Mouse (Mus musculus) limb, embryonic 10.5 days (tissue): ENCODE results near the gene Snx8. TPM values are rescaled to one million over a fixed set of nuclear protein-coding genes. Genes with fewer than 3 reads are reported as not detected.
"Not testable (repeated sequence)": the region's sequence is repeated elsewhere in the genome, so short reads cannot be mapped to it uniquely, and the experiment has no call there.

Experiments used
- DNase-seq: peaks from one replicate; pipeline ENCODE4 v3.0.0-alpha.2; 2017; ENCODE audit warnings: low spot score
- H3K27ac ChIP-seq: fragments of 300-500 bp; sonication (generic); 2 replicates; pipeline ENCODE4 v1.5.1; 2016; ENCODE audit warnings: mild to moderate bottlenecking
- H3K27me3 ChIP-seq: fragments of 300-500 bp; sonication (generic); 2 replicates; pipeline ENCODE4 v1.6.1; 2016; ENCODE audit warnings: low read depth, mild to moderate bottlenecking; ENCODE audit not compliant: poor library complexity, severe bottlenecking
- H3K36me3 ChIP-seq: fragments of 300-500 bp; sonication (generic); 2 replicates; pipeline ENCODE4 v1.6.1; 2016; ENCODE audit warnings: mild to moderate bottlenecking, moderate library complexity
- H3K4me1 ChIP-seq: fragments of 300-500 bp; sonication (generic); 2 replicates; pipeline ENCODE4 v1.6.1; 2016
- H3K4me3 ChIP-seq: fragments of 300-500 bp; sonication (generic); 2 replicates; pipeline ENCODE4 v1.5.1; 2016; ENCODE audit warnings: mild to moderate bottlenecking, moderate library complexity
- H3K9me3 ChIP-seq: fragments of 300-500 bp; sonication (generic); replicated peaks from 2 replicates; pipeline ENCODE4 v1.6.1; 2016; ENCODE audit warnings: mild to moderate bottlenecking
- WGBS: fragments of 180-500 bp; shearing (Covaris S2); methylation state at CpG from one replicate; pipeline ENCODE4 v1.1.7; 2016; 5-methylcytosine and 5-hydroxymethylcytosine counted together
- polyA plus RNA-seq: library from polyadenylated mRNA; unstranded; fragments of >200 nt; fragmentation: Nextera tagmentation; extraction: Ambion mirVana; gene quantifications from 2 replicates; pipeline ENCODE4 v1.2.1, GENCODE M21; 2016

Gene Snx8
- polyA plus RNA-seq, 1 experiment from 2014 or later: 22.4 TPM

GRCm38 (mm10) chr5:140379299-140379698, 9.8 kb downstream of the Snx8 start:
- Histone ChIP-seq H3K27ac (0 out of 2 replicates have a peak overlapping the region, but pooled peaks have one; percentile 4), H3K4me3 (no peak overlapping the region), H3K4me1 (peaks cover 15% of the 10 kb centered on the region), H3K27me3 (no peaks in the 10 kb centered on the region), H3K9me3 (no peaks in the 10 kb centered on the region), H3K36me3 (peaks cover 10% of the 10 kb centered on the region; the same call in 1 of the 2 replicates)
- WGBS: 82% methylated on average over 6 of the region's 6 CpGs
- DNase-seq: no peak

- Histone ChIP-seq H3K27me3 (no peaks in the 10 kb centered on the region), H3K36me3 (peaks cover 10% of the 10 kb centered on the region; the same call in 1 of the 2 replicates), H3K27ac (no peak overlapping the region), H3K9me3 (no peaks in the 10 kb centered on the region), H3K4me3 (no peak overlapping the region), H3K4me1 (peaks cover 14% of the 10 kb centered on the region)
- 95% methylated on average over 6 of the region's 6 CpGs for WGBS
- no peak for DNase-seq
These were observed 10.8 kb downstream of the Snx8 start for GRCm38 (mm10) chr5:140378121-140378853.

- peaks cover 24% of the 10 kb centered on the region for H3K4me1 ChIP-seq
- H3K27me3 ChIP-seq: no peaks in the 10 kb centered on the region
- no peaks in the 10 kb centered on the region for H3K9me3 ChIP-seq
- no peak overlapping the region for H3K27ac ChIP-seq
- H3K4me3 ChIP-seq: no peak overlapping the region
- 92% methylated on average over 4 of the region's 4 CpGs for WGBS
- peaks cover 7% of the 10 kb centered on the region; the same call in 1 of the 2 replicates for H3K36me3 ChIP-seq
- no peak for DNase-seq
These were observed 13.7 kb downstream of the Snx8 start for GRCm38 (mm10) chr5:140375249-140375829.

- Histone ChIP-seq H3K27me3 (no peaks in the 10 kb centered on the region), H3K9me3 (no peaks in the 10 kb centered on the region), H3K4me3 (no peak overlapping the region), H3K36me3 (no peaks in the 10 kb centered on the region), H3K27ac (no peak overlapping the region), H3K4me1 (peaks cover 24% of the 10 kb centered on the region)
- 56% methylated on average over 3 of the region's 3 CpGs for WGBS
- no peak for DNase-seq
These were observed 14.8 kb downstream of the Snx8 start for GRCm38 (mm10) chr5:140374226-140374625.

GRCm38 (mm10) chr5:140373711-140374110, 15.4 kb downstream of the Snx8 start:
- H3K9me3 ChIP-seq: no peaks in the 10 kb centered on the region
- no peak for DNase-seq
- 78% methylated on average over 2 of the region's 2 CpGs for WGBS
- peaks cover 24% of the 10 kb centered on the region for H3K4me1 ChIP-seq
- no peak overlapping the region for H3K4me3 ChIP-seq
- H3K36me3 ChIP-seq: no peaks in the 10 kb centered on the region
- H3K27me3 ChIP-seq: no peaks in the 10 kb centered on the region
- no peak overlapping the region; the same call in 1 of the 2 replicates for H3K27ac ChIP-seq

GRCm38 (mm10) chr5:140371671-140372070, 17.4 kb downstream of the Snx8 start:
- WGBS: 97% methylated on average over 3 of the region's 3 CpGs
- peaks cover 3% of the 10 kb centered on the region; the same call in 1 of the 2 replicates for H3K36me3 ChIP-seq
- peaks cover 24% of the 10 kb centered on the region for H3K4me1 ChIP-seq
- no peaks in the 10 kb centered on the region for H3K27me3 ChIP-seq
- no peak for DNase-seq
- H3K27ac ChIP-seq: no peak overlapping the region
- H3K9me3 ChIP-seq: no peaks in the 10 kb centered on the region
- no peak overlapping the region for H3K4me3 ChIP-seq

- H3K4me1 ChIP-seq: peaks cover 24% of the 10 kb centered on the region
- no peaks in the 10 kb centered on the region for H3K27me3 ChIP-seq
- peak overlapping the region; percentile 7; the same call in 1 of the 2 replicates for H3K27ac ChIP-seq
- no peak overlapping the region for H3K4me3 ChIP-seq
- no peaks in the 10 kb centered on the region for H3K9me3 ChIP-seq
- H3K36me3 ChIP-seq: peaks cover 11% of the 10 kb centered on the region
- 81% methylated on average over 6 of the region's 6 CpGs for WGBS
- DNase-seq: no peak
These were observed 18.4 kb downstream of the Snx8 start for GRCm38 (mm10) chr5:140370446-140371254.

- no peaks in the 10 kb centered on the region for H3K9me3 ChIP-seq
- H3K27me3 ChIP-seq: no peaks in the 10 kb centered on the region
- peaks cover 24% of the 10 kb centered on the region for H3K4me1 ChIP-seq
- 90% methylated on average over 2 of the region's 2 CpGs for WGBS
- H3K27ac ChIP-seq: no peak overlapping the region
- peaks cover 18% of the 10 kb centered on the region for H3K36me3 ChIP-seq
- H3K4me3 ChIP-seq: no peak overlapping the region
- no peak for DNase-seq
These were observed 19.6 kb downstream of the Snx8 start for GRCm38 (mm10) chr5:140369466-140369865.

GRCm38 (mm10) chr5:140368926-140369325, 20.1 kb downstream of the Snx8 start:
- no peaks in the 10 kb centered on the region for H3K27me3 ChIP-seq
- DNase-seq: no peak
- no peak overlapping the region for H3K27ac ChIP-seq
- peaks cover 23% of the 10 kb centered on the region for H3K36me3 ChIP-seq
- 91% methylated on average over 4 of the region's 4 CpGs for WGBS
- H3K4me1 ChIP-seq: peaks cover 19% of the 10 kb centered on the region
- no peaks in the 10 kb centered on the region for H3K9me3 ChIP-seq
- H3K4me3 ChIP-seq: no peak overlapping the region

- not testable (repeated sequence) for H3K27ac ChIP-seq
- WGBS: 86% methylated on average over 2 of the region's 2 CpGs
These were observed 20.9 kb downstream of the Snx8 start for GRCm38 (mm10) chr5:140368126-140368525.

GRCm38 (mm10) chr5:140364415-140364814, 24.6 kb downstream of the Snx8 start:
- H3K36me3 ChIP-seq: peaks cover 34% of the 10 kb centered on the region
- H3K27ac ChIP-seq: no peak overlapping the region
- H3K27me3 ChIP-seq: no peaks in the 10 kb centered on the region
- WGBS: 92% methylated on average over 5 of the region's 5 CpGs
- no peaks in the 10 kb centered on the region for H3K9me3 ChIP-seq
- H3K4me3 ChIP-seq: no peak overlapping the region
- H3K4me1 ChIP-seq: no peaks in the 10 kb centered on the region
- no peak for DNase-seq

More at GRCm38 (mm10) chr5:140368126-140368525, 20.9 kb downstream of the Snx8 start:
- not testable (repeated sequence) for H3K27me3 ChIP-seq, H3K9me3 ChIP-seq, DNase-seq, H3K4me3 ChIP-seq
- peaks cover 27% of the 10 kb centered on the region for H3K36me3 ChIP-seq
- H3K4me1 ChIP-seq: peaks cover 12% of the 10 kb centered on the region

- H3K4me1 ChIP-seq: no peaks in the 10 kb centered on the region
- no peak for DNase-seq
- 79% methylated on average over 14 of the region's 14 CpGs for WGBS
- no peak overlapping the region for H3K27ac ChIP-seq
- no peak overlapping the region for H3K4me3 ChIP-seq
- no peaks in the 10 kb centered on the region for H3K27me3 ChIP-seq
- H3K9me3 ChIP-seq: no peaks in the 10 kb centered on the region
- H3K36me3 ChIP-seq: peaks cover 59% of the 10 kb centered on the region
These were observed 29.0 kb downstream of the Snx8 start for GRCm38 (mm10) chr5:140359930-140360674.
